Mouse (Mus musculus) thymus, adult 2 months (tissue): ENCODE results near the gene Gpr26.

Experiments used
- CTCF ChIP-seq: fragments of 200-500 bp; IDR thresholded peaks from 2 replicates; pipeline ENCODE4 v1.5.1; 2012; ENCODE audit warnings: mild to moderate bottlenecking, control low read depth, low read length, moderate library complexity, borderline replicate concordance; ENCODE audit not compliant: control insufficient read depth, poor library complexity, insufficient read depth; ENCODE audit errors: extremely low read depth
- POLR2A ChIP-seq: fragments of 200-500 bp; IDR thresholded peaks from 2 replicates; pipeline ENCODE4 v1.6.1; 2012; ENCODE audit warnings: mild to moderate bottlenecking, low read length, control low read depth, moderate library complexity; ENCODE audit not compliant: control insufficient read depth, poor library complexity, insufficient read depth; ENCODE audit errors: extremely low read depth

- TF ChIP-seq POLR2A (no peak), CTCF (no peak)
Observed at GRCm38 (mm10) chr7:131992226-131992625, 26.0 kb downstream of the Gpr26 start.
